Mouse (Mus musculus) spleen, adult 2 months (tissue): ENCODE data around the gene Gng12.

Experiments
- CTCF ChIP-seq: fragments of 200-500 bp; IDR thresholded peaks from 2 replicates; pipeline ENCODE4 v1.5.1; 2011; ENCODE audit warnings: mild to moderate bottlenecking, inconsistent platforms; ENCODE audit not compliant: insufficient read depth, insufficient read length, insufficient replicate concordance; ENCODE audit errors: extremely low read depth
- POLR2A ChIP-seq: fragments of 200-500 bp; IDR thresholded peaks from 2 replicates; pipeline ENCODE4 v1.6.1; 2011; ENCODE audit warnings: low read depth, low read length, inconsistent platforms

- TF ChIP-seq CTCF, result no peak
- TF ChIP-seq POLR2A, result no peak
These were observed 133.2 kb downstream of the Gng12 start for GRCm38 (mm10) chr6:67029312-67029950.
